Mouse (Mus musculus): Measurements from ENCODE around the gene Spin2f. TPM values are rescaled to one million over a fixed set of nuclear protein-coding genes. Genes with fewer than 3 reads are reported as not detected.
"Not testable (repeated sequence)": the region's sequence is repeated elsewhere in the genome, so short reads cannot be mapped to it uniquely, and the experiment has no call there.

Gene Spin2f
- total RNA-seq (2021): not detected

DNA sequence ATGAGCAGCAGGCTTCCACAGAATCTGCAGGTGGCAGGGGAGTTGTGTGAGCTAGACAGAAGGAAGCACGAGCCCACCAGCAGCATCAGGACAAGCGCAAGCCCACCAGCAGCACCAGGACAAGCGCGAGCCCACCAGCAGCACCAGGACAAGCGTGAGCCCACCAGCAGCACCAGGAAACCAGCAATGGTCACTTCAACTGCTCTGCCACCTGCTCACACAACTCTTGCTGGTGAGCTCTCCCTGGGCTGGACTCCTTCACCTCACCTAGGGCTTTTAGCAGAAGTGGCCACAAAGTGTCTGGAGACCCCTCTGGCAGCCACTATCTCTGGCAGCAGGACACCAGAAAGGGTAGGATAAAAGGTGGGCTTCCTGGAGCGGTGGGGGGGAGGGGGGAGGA, at the start of gene Spin2f:
Spin2f (plus strand) TSS at position 301 of the 400 bp plus-strand sequence.
- intact Hi-C loops (cut with DNase I): not testable (repeated sequence)

DNA sequence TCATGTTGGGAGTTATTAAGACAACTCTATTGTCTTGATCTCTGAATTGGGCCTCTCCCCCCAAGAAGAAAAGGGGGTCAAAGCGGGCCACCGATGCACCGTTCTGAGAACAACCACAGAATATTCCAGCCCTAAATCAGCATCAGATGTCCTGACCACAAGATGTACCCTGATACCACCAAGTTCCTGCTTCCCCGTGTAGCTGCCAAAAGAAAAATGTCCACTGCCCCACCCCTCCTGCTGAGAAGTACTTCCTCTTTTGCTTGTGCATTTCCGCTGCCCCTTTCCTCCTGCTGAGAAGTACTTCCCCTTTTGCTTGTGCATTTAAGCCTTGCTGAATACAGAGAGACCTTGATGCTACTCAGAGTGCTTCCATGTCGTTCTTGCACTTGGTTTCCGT, 41.6 kb upstream of the Spin2f start:
- intact Hi-C loops (cut with DNase I); DNase-seq: not testable (repeated sequence)

More for the DNA sequence above, at the start of gene Spin2f:
- not testable (repeated sequence) for DNase-seq

DNA sequence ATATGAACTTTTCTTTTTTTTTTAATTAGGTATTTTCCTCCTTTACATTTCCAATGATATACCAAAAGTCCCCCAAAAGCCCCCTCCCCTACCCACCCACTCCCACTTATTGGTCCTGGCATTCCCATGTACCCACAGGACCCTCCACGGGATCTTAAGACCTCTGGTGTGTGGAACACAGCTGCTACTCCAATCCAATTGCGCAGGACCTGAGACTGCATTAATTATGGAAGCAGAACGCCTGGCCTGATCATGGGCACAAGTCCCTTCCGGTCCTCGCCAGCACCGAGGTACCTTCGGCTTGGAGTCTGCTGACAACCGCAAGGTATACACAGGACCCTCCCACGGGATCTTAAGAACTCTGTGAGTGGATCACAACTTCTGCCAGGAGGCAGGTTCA, 30.2 kb upstream of the Spin2f start:
- DNase-seq; intact Hi-C loops (cut with DNase I): not testable (repeated sequence)

DNA sequence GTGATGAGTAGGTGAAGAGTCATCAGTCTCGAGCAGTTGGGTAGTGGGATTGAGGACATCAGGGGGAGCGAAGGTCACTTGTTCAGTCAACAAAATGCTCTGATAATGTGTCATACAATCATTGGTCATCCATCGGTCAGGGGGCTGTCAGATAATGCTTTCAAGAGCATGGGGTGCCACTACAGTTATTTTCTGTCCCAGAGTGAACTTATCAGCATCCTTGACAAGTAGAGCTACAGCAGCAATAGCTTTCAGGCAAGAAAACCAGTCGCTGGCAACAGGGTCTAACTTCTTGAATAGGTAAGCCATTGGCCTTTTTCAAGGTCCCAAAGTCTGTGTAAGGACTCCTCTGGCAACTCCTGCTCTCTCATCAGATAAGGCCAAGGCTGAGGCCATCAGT, 18.6 kb upstream of the Spin2f start:
- DNase-seq; intact Hi-C loops (cut with DNase I): not testable (repeated sequence)

DNA sequence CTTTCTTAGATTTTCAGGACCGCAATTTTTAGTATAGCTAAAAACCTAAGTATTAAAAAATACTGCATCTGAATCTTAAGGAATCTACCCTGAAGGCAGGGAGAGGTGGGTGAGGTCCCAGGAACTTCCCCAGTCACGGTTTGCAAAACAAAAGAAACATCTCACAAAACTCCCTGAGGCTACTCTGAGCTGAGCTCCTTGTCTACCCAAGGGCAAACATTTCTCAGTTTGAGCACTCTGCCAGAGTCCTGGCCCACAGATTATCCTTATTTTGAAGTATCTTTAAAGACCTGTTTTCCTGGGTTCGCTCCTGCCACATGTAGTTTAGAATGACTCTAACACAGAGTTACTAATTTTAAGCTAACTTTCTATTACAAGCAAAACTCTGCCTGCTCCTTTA, 11.9 kb upstream of the Spin2f start:
- DNase-seq; intact Hi-C loops (cut with DNase I): not testable (repeated sequence)

Other genes starting within 250 kb of the Spin2f start
- gene Btbd35f29, start 136.2 kb upstream of the Spin2f start, total RNA-seq (2021): not detected
- gene Btbd35f26, start 82.6 kb downstream of the Spin2f start, total RNA-seq (2021): not detected
- not detected for gene Btbd35f19, start 130.0 kb downstream of the Spin2f start, total RNA-seq (2021)